Mouse (Mus musculus) ES-E14 (cell line): ENCODE measurements around the gene Icmt. TPM values are rescaled to one million over a fixed set of nuclear protein-coding genes. Genes with fewer than 3 reads are reported as not detected.

Experiments used
- DNase-seq: peaks from one replicate; pipeline ENCODE4 v3.0.0-alpha.2; 2013; ENCODE audit warnings: low read depth, low spot score
- H3K27ac ChIP-seq: 2 replicates; pipeline ENCODE4 v1.5.1; 2012; ENCODE audit warnings: low read depth, mild to moderate bottlenecking, low read length, moderate library complexity, mixed read lengths; ENCODE audit not compliant: poor library complexity, insufficient read depth, severe bottlenecking
- H3K36me3 ChIP-seq: 2 replicates; pipeline ENCODE4 v1.6.1; 2012; ENCODE audit warnings: mild to moderate bottlenecking, low read length, moderate library complexity, mixed read lengths; ENCODE audit not compliant: control insufficient read depth, poor library complexity, insufficient read depth, severe bottlenecking
- H3K4me1 ChIP-seq, 2 experiments: fragments of 150-350 bp in 1 of 2; sonication (generic) in 1 of 2; 2 replicates each; pipeline ENCODE4 v1.6.1; 2012; ENCODE audit warnings: low read length in 2 of 2, mild to moderate bottlenecking in 1 of 2, mixed read lengths in 1 of 2; ENCODE audit not compliant: control insufficient read depth in 2 of 2, insufficient read depth in 2 of 2, poor library complexity in 1 of 2
- H3K4me3 ChIP-seq, 2 experiments: fragments of 150-350 bp in 1 of 2; sonication (generic) in 1 of 2; 2 replicates each; pipeline ENCODE4 v1.5.1; 2012; ENCODE audit warnings: low read length in 2 of 2, low read depth in 1 of 2, mild to moderate bottlenecking in 1 of 2, mixed read lengths in 1 of 2; ENCODE audit not compliant: insufficient read depth in 1 of 2, poor library complexity in 1 of 2, severe bottlenecking in 1 of 2
- H3K9ac ChIP-seq: 2 replicates; pipeline ENCODE4 v1.6.1; 2012; ENCODE audit warnings: low read depth, mild to moderate bottlenecking, low read length, mixed read lengths; ENCODE audit not compliant: poor library complexity, insufficient read depth, severe bottlenecking
- H3K9me3 ChIP-seq: fragments of 150-350 bp; sonication (generic); 2 replicates; pipeline ENCODE4 v1.6.1; 2012; ENCODE audit warnings: low read depth, mild to moderate bottlenecking, low read length; ENCODE audit not compliant: control insufficient read depth, insufficient read depth
- CHD2 ChIP-seq: IDR thresholded peaks from 2 replicates; pipeline ENCODE4 v1.6.1; 2014; ENCODE audit warnings: mild to moderate bottlenecking, low read depth, low read length, inconsistent platforms
- HCFC1 ChIP-seq: IDR thresholded peaks from 2 replicates; pipeline ENCODE4 v1.6.1; 2012; ENCODE audit warnings: low read length, inconsistent platforms, borderline replicate concordance; ENCODE audit not compliant: insufficient read depth
- MAFK ChIP-seq: IDR thresholded peaks from 2 replicates; pipeline ENCODE4 v1.6.1; 2014; ENCODE audit warnings: mild to moderate bottlenecking, low read depth, low read length, inconsistent platforms; ENCODE audit not compliant: insufficient read depth
- ZC3H11A ChIP-seq: IDR thresholded peaks from 2 replicates; pipeline ENCODE4 v1.6.1; 2012; ENCODE audit warnings: low read depth, mild to moderate bottlenecking, inconsistent platforms, low read length, borderline replicate concordance
- ZNF384 ChIP-seq: IDR thresholded peaks from 2 replicates; pipeline ENCODE4 v1.6.1; 2012; ENCODE audit warnings: low read depth, low read length, inconsistent platforms
- in situ Hi-C, 2 experiments: fragments of 600-800 bp; cut with MboI; formaldehyde crosslinking; loops; one replicate each; pipeline ENCODE4 v1.15.1; 2025; ENCODE audit warnings: low sequenced_read_pairs in 2 of 2, inconsistent platforms in 1 of 2; ENCODE audit not compliant: unreplicated experiment in 2 of 2
- total RNA-seq: library from RNA; depleted of rRNA; stranded (reverse); fragments of 300-350 nt; gene quantifications from 2 replicates; pipeline ENCODE4 v1.2.3, GENCODE M21; 2012

Icmt gene
- total RNA-seq, 1 experiment, result 47.7 TPM

DNA sequence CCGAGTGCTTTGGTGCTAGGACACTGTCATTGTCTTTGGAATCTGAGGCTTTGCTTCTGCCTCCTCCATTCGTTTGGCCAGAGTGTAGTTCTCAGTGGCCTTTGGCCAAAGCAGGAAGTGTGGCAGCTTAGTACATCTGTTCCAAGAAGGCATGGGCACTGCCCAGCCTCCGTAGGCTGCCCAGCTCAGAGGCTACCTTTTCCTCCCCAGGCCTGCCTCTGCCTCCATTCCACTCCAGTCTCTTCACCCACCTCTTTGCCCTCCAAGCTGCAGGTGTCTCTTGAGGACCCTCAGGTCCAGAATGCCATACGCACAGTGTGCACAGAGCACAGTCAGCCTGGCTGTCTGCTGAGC, 32.9 kb upstream of the Icmt start:
- peak overlapping the region; percentile 46; the same call in 1 of the 2 replicates for H3K9ac ChIP-seq
- peaks cover 0 to 31% of the 10 kb centered on the region in 2 experiments; a peak in 3 of 4 replicates for H3K4me1 ChIP-seq
- H3K36me3 ChIP-seq, result peaks cover 6% of the 10 kb centered on the region; the same call in 1 of the 2 replicates
- H3K9me3 ChIP-seq, result no peaks in the 10 kb centered on the region
- in situ Hi-C loops, result no loop called here
- TF ChIP-seq ZC3H11A, result no peak
- TF ChIP-seq ZNF384, result no peak
- TF ChIP-seq CHD2, result no peak
- TF ChIP-seq MAFK, result no peak
- no peak for TF ChIP-seq HCFC1
- H3K4me3 ChIP-seq, result peak overlapping the region in 1 of 2 experiments; percentile 65; a peak in 2 of 4 replicates
- H3K27ac ChIP-seq, result peak overlapping the region; percentile 37
- DNase-seq, result no peak

GRCm38 (mm10) chr4:152264867-152265568, 32.0 kb upstream of the Icmt start:
- H3K27ac ChIP-seq, result no peak overlapping the region; the same call in 1 of the 2 replicates

DNA sequence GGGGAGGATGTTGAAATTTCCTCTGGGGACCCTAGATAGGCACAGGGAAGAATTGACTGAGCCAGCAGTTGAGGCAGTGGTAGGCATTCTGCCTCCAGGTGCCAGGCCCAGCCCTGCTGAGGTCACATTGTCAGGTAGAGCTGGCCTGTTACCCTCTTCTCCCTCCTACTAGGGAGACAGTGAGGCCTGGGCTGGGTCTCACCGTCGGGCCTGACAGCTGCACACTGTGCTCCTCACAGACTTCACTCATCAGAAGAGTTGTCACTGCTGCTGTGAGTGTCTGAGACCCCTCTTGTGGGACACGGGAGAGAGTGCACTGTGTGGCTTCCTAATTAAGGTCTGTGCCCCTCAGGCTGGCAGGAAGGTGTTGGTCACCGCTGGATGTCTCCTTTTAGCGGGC, 31.2 kb upstream of the Icmt start:
- no peak overlapping the region for H3K4me3 ChIP-seq
- H3K36me3 ChIP-seq, result peaks cover 6% of the 10 kb centered on the region; the same call in 1 of the 2 replicates
- H3K27ac ChIP-seq, result no peak overlapping the region
- no peak for TF ChIP-seq CHD2
- TF ChIP-seq HCFC1, result no peak
- TF ChIP-seq ZC3H11A, result no peak
- no peak for TF ChIP-seq MAFK
- TF ChIP-seq ZNF384, result no peak
- H3K4me1 ChIP-seq, result peaks cover 0 to 34% of the 10 kb centered on the region in 2 experiments; a peak in 3 of 4 replicates
- in situ Hi-C loops, result no loop called here
- H3K9me3 ChIP-seq, result no peaks in the 10 kb centered on the region
- no peak for DNase-seq
- H3K9ac ChIP-seq, result peak overlapping the region; percentile 9; the same call in 1 of the 2 replicates

More at GRCm38 (mm10) chr4:152264867-152265568, 32.0 kb upstream of the Icmt start:
- no peak for DNase-seq
- no peak for TF ChIP-seq ZNF384
- no peak for TF ChIP-seq HCFC1
- TF ChIP-seq MAFK, result no peak
- TF ChIP-seq CHD2, result no peak
- TF ChIP-seq ZC3H11A, result no peak
- in situ Hi-C loops, result no loop called here
- peak overlapping the region; percentile 9; the same call in 1 of the 2 replicates for H3K9ac ChIP-seq
- peaks cover 0 to 34% of the 10 kb centered on the region in 2 experiments; a peak in 3 of 4 replicates for H3K4me1 ChIP-seq
- H3K4me3 ChIP-seq, result no peak overlapping the region
- H3K9me3 ChIP-seq, result no peaks in the 10 kb centered on the region
- peaks cover 6% of the 10 kb centered on the region; the same call in 1 of the 2 replicates for H3K36me3 ChIP-seq

- Histone ChIP-seq H3K4me3 (no peak overlapping the region), H3K36me3 (peaks cover 6% of the 10 kb centered on the region; the same call in 1 of the 2 replicates), H3K9me3 (no peaks in the 10 kb centered on the region), H3K27ac (no peak overlapping the region), H3K4me1 (peaks cover 0 to 31% of the 10 kb centered on the region in 2 experiments; a peak in 3 of 4 replicates), H3K9ac (no peak overlapping the region)
- in situ Hi-C loops, result no loop called here
- no peak for DNase-seq
- TF ChIP-seq ZNF384 (no peak), CHD2 (no peak), HCFC1 (no peak), ZC3H11A (no peak), MAFK (no peak)
Measured at GRCm38 (mm10) chr4:152266236-152266895, 30.7 kb upstream of the Icmt start.
